Mouse (Mus musculus): Measurements from ENCODE around the gene Pogz.

DNA sequence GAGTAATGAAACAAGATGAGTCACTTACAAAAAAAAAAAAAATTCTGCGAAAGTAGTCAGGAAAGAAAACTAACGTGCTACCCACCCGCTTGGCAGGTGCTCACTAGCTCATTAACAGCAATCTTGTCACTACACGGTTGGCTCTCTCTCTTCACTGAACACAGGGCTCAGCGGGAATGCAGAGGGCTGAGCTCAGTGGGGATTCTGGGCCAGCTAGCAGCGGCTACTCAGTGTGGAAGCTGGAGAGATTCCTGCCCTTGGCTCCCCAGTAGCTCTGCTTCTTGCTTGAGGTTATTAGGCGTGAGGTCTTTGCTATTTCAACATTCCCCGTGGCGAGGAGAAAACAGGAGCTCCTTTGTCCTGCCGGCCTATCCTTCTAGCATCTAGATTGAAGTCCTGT is 33.2 kb upstream of the Pogz start:
- no peak for TF ChIP-seq GATA1 (IDR thresholded peaks at IDR 0.05; ENCODE audit: borderline replicate concordance, low read length)
- TF ChIP-seq CTCF (IDR thresholded peaks at IDR 0.05; ENCODE audit: low read depth, low read length): no peak
- TF ChIP-seq POLR2AphosphoS5 (IDR thresholded peaks at IDR 0.05; ENCODE audit: insufficient replicate concordance, low read depth, low read length): no peak
- no peak for TF ChIP-seq TAL1 (conservative IDR thresholded peaks at IDR 0.05; ENCODE audit: low read depth, low read length)
